Mouse (Mus musculus) forebrain, postnatal 0 days (tissue): ENCODE results near the gene Mid1. TPM values are rescaled to one million over a fixed set of nuclear protein-coding genes. Genes with fewer than 3 reads are reported as not detected.
"Not testable (repeated sequence)": the region's sequence is repeated elsewhere in the genome, so short reads cannot be mapped to it uniquely, and the experiment has no call there.

ENCODE experiments used
- ATAC-seq: fragments of 200-750 bp; cut with Nextera tagmentation; 2 replicates; pipeline ENCODE4 v1.8.0; 2017; ENCODE audit warnings: mild to moderate bottlenecking, moderate library complexity
- DNase-seq: peaks from one replicate; pipeline ENCODE4 v3.0.0-alpha.2; 2015
- H3K27ac ChIP-seq: fragments of 300-500 bp; sonication (generic); 2 replicates; pipeline ENCODE4 v1.5.1; 2014; ENCODE audit warnings: low read depth, mild to moderate bottlenecking, antibody characterized with exemption, low read length, moderate library complexity, mixed read lengths
- H3K27me3 ChIP-seq: fragments of 300-500 bp; sonication (generic); 2 replicates; pipeline ENCODE4 v1.6.1; 2014; ENCODE audit warnings: mild to moderate bottlenecking, low read length, mixed read lengths; ENCODE audit not compliant: insufficient read depth
- H3K36me3 ChIP-seq: fragments of 300-500 bp; sonication (generic); 2 replicates; pipeline ENCODE4 v1.6.1; 2014; ENCODE audit warnings: mild to moderate bottlenecking, moderate library complexity; ENCODE audit not compliant: insufficient read depth
- H3K4me1 ChIP-seq: fragments of 300-500 bp; sonication (generic); 2 replicates; pipeline ENCODE4 v1.6.1; 2014; ENCODE audit warnings: antibody characterized with exemption; ENCODE audit not compliant: insufficient read depth
- H3K4me2 ChIP-seq: fragments of 300-500 bp; sonication (generic); 2 replicates; pipeline ENCODE4 v1.6.1; 2014; ENCODE audit warnings: low read depth, mild to moderate bottlenecking, moderate library complexity
- H3K4me3 ChIP-seq: fragments of 300-500 bp; sonication (generic); 2 replicates; pipeline ENCODE4 v1.5.1; 2014; ENCODE audit warnings: low read depth, low read length, mixed read lengths
- H3K9ac ChIP-seq: fragments of 300-500 bp; sonication (generic); 2 replicates; pipeline ENCODE4 v1.6.1; 2014; ENCODE audit warnings: mild to moderate bottlenecking
- H3K9me3 ChIP-seq: fragments of 300-500 bp; sonication (generic); 2 replicates; pipeline ENCODE4 v1.6.1; 2016; ENCODE audit warnings: low read length
- CTCF ChIP-seq: sonication (generic); IDR thresholded peaks from 2 replicates; pipeline ENCODE4 v1.5.1; 2016; ENCODE audit warnings: antibody characterized with exemption, control low read depth, low read depth
- WGBS: fragments of 180-500 bp; shearing (Covaris S2); extraction: QIAGEN DNeasy Blood & Tissue Kit; methylation state at CpG from one replicate; pipeline ENCODE4 v1.1.7; 2014; 5-methylcytosine and 5-hydroxymethylcytosine counted together
- polyA plus RNA-seq: library from polyadenylated mRNA; unstranded; fragments of >200 nt; fragmentation: Nextera tagmentation; extraction: Ambion mirVana; gene quantifications from 2 replicates; pipeline ENCODE4 v1.2.1, GENCODE M21; 2015
- total RNA-seq: library from RNA; depleted of rRNA; stranded (reverse); fragments of >200 nt; gene quantifications from 2 replicates; pipeline ENCODE4 v1.2.3, GENCODE M21; 2014

Mid1 gene
- total and polyA plus RNA-seq, 2 experiments from 2014 or later = 4.2 to 5.7 TPM

DNA sequence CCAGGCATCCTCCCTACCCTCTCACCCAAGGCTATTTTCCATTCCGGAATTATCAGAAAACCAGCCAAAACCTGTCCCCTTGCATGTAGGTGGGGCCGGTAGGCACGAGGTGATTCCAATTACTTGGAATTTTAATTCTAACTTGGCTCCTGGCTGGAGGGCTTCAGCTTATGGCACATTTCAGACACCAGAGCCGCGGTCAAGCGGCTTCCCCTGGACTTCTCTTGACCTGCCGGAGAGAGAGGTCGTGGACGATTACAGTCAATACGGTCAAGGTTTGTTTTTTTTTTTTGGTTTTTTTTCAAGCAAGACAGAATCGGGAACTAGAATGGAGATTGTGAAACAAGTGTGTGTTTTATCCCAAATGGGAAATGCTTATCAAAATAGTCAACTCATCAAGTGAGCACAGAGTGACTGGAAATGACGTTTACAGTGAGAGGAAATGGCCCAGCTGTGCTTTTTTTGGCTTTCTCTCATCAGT, 295.9 kb downstream of the Mid1 start:
- DNase-seq (no peak), ATAC-seq (no peak)
- H3K4me2 ChIP-seq = no peak overlapping the region
- no peak overlapping the region for H3K27ac ChIP-seq
- H3K36me3 ChIP-seq = peaks cover 4% of the 10 kb centered on the region; the same call in 1 of the 2 replicates
- no peaks in the 10 kb centered on the region for H3K4me1 ChIP-seq
- 52% methylated on average over 12 of the region's 12 CpGs for WGBS
- TF ChIP-seq CTCF = no peak
- H3K9me3 ChIP-seq = 0 out of 2 replicates have a peak, but pooled peaks cover 4% of the 10 kb centered on the region
- H3K27me3 ChIP-seq = peaks cover 12% of the 10 kb centered on the region; the same call in 1 of the 2 replicates
- no peak overlapping the region for H3K4me3 ChIP-seq
- no peak overlapping the region for H3K9ac ChIP-seq

DNA sequence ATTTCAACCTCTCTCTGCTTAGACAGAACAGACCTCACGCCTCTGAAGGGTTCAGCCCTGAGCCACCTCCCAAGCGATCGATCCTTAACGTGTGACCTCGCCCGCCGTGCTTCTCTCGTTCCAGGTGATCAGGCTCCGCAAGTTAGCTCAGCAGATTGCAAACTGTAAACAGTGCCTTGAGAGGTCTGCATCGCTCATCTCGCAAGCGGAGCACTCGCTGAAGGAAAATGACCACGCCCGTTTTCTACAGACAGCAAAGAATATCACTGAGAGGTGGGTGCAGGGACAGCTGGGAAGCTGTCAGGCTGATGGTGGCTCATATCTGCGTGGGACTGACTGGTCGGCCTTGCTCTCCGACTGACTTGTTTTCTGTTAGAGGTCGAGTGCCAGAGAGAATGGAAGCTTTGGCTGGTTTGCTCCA, 296.8 kb downstream of the Mid1 start:
- not testable (repeated sequence) for H3K4me3 ChIP-seq, H3K9ac ChIP-seq, H3K9me3 ChIP-seq, ATAC-seq, H3K36me3 ChIP-seq, H3K4me1 ChIP-seq, H3K27ac ChIP-seq, DNase-seq
- 51% methylated on average over 19 of the region's 19 CpGs for WGBS
- Histone ChIP-seq H3K27me3 (peaks cover 12% of the 10 kb centered on the region; the same call in 1 of the 2 replicates), H3K4me2 (0 out of 2 replicates have a peak overlapping the region, but pooled peaks have one; percentile 4)

DNA sequence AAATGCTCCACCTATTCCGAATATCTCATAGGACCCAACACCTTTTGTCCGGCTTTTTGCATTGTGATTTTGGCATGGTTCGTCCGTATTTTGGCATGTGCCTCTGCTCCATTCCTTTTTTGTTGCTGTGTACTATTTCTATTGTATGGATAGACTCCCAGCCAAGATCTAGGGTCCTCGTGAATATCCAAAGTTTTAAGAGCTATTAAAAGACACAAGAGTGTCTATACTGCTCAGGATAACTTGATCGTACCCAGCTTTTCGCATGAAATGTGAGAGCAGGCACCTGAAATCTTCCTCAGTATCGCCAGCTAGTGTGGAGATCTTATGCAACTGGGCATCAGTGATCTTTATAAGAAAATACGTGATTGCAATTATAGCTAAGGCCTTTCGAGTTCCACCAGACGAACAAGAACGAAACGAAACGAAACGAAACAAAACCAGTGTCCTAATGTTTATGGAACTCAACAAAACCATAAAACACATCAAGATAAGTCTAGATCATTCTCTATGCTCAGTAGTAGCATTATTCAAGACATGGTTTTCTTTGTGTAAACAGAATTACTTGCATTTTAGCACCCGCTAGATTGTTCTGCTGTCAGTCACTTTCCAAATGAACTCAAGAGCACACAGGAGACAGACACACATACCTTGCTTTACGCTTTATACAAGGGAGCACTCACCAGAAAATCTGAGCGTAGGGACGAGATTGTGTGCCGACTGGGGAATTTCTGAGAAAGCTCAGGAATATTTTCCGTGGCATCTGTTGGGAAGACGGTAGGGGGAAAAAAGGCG, 297.8 kb downstream of the Mid1 start:
- not testable (repeated sequence) for ATAC-seq, H3K9me3 ChIP-seq, H3K9ac ChIP-seq, H3K4me3 ChIP-seq, H3K4me1 ChIP-seq, H3K27ac ChIP-seq, H3K4me2 ChIP-seq, H3K36me3 ChIP-seq
- H3K27me3 ChIP-seq = peaks cover 12% of the 10 kb centered on the region; the same call in 1 of the 2 replicates
- 55% methylated on average over 23 of the region's 23 CpGs for WGBS
- DNase-seq = peak; percentile 15

- H3K4me2 ChIP-seq, H3K27ac ChIP-seq, H3K4me1 ChIP-seq, ATAC-seq, H3K9ac ChIP-seq, H3K4me3 ChIP-seq, H3K9me3 ChIP-seq: not testable (repeated sequence)
- H3K36me3 ChIP-seq = peaks cover 10% of the 10 kb centered on the region
- peaks cover 12% of the 10 kb centered on the region; the same call in 1 of the 2 replicates for H3K27me3 ChIP-seq
- DNase-seq = peak; percentile 21
- WGBS = 54% methylated on average over 19 of the region's 19 CpGs
These were observed 298.6 kb downstream of the Mid1 start for GRCm38 (mm10) chrX:169983401-169984165.

- H3K27ac ChIP-seq, DNase-seq, H3K4me1 ChIP-seq, H3K4me2 ChIP-seq, H3K9ac ChIP-seq, H3K4me3 ChIP-seq, ATAC-seq: not testable (repeated sequence)
- Histone ChIP-seq H3K36me3 (peaks cover 16% of the 10 kb centered on the region), H3K9me3 (peaks cover 14% of the 10 kb centered on the region), H3K27me3 (peaks cover 18% of the 10 kb centered on the region; the same call in 1 of the 2 replicates)
- 70% methylated on average over 7 of the region's 7 CpGs for WGBS
These were observed 299.3 kb downstream of the Mid1 start for GRCm38 (mm10) chrX:169984331-169984730.

DNA sequence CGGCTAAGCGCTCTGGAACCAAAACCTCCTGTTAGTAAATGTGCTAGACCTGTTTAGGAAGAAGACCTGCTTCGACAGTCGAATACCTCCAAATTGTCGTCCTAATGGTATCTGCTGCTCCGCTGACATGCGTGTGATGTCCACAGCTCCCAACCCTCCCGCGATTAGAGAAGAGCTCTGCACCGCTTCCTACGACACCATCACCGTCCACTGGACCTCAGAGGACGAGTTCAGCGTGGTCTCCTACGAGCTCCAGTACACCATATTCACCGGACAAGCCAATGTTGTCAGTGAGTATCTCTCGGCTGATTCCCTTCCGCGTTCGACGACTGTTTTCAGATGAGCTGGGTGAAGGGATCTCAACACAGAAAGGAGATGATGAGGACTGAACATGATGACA, 299.9 kb downstream of the Mid1 start:
- ATAC-seq, H3K9ac ChIP-seq, H3K4me2 ChIP-seq, H3K4me1 ChIP-seq, H3K4me3 ChIP-seq, DNase-seq, H3K27ac ChIP-seq: not testable (repeated sequence)
- peaks cover 18% of the 10 kb centered on the region; the same call in 1 of the 2 replicates for H3K27me3 ChIP-seq
- H3K9me3 ChIP-seq = peaks cover 15% of the 10 kb centered on the region
- 75% methylated on average over 21 of the region's 21 CpGs for WGBS
- peaks cover 16% of the 10 kb centered on the region for H3K36me3 ChIP-seq

GRCm38 (mm10) chrX:169985796-169986195, 300.8 kb downstream of the Mid1 start:
- not testable (repeated sequence) for H3K9ac ChIP-seq, H3K4me3 ChIP-seq, DNase-seq, H3K4me2 ChIP-seq, H3K4me1 ChIP-seq, ATAC-seq, H3K27ac ChIP-seq
- Histone ChIP-seq H3K27me3 (peaks cover 18% of the 10 kb centered on the region; the same call in 1 of the 2 replicates), H3K9me3 (peaks cover 23% of the 10 kb centered on the region), H3K36me3 (peaks cover 16% of the 10 kb centered on the region)
- WGBS = 77% methylated on average over 18 of the region's 18 CpGs

GRCm38 (mm10) chrX:169986519-169987367, 301.7 kb downstream of the Mid1 start:
- ATAC-seq = peak; percentile 94
- Histone ChIP-seq H3K27ac (peak overlapping the region; percentile 54), H3K4me2 (peak overlapping the region; percentile 47), H3K9me3 (peaks cover 23% of the 10 kb centered on the region), H3K36me3 (peaks cover 16% of the 10 kb centered on the region), H3K4me3 (peak overlapping the region; percentile 30), H3K27me3 (peaks cover 12% of the 10 kb centered on the region; the same call in 1 of the 2 replicates), H3K9ac (peak overlapping the region; percentile 47)
- DNase-seq = peak; percentile 79
- 24% methylated on average over 47 of the region's 51 CpGs for WGBS
- not testable (repeated sequence) for H3K4me1 ChIP-seq

DNA sequence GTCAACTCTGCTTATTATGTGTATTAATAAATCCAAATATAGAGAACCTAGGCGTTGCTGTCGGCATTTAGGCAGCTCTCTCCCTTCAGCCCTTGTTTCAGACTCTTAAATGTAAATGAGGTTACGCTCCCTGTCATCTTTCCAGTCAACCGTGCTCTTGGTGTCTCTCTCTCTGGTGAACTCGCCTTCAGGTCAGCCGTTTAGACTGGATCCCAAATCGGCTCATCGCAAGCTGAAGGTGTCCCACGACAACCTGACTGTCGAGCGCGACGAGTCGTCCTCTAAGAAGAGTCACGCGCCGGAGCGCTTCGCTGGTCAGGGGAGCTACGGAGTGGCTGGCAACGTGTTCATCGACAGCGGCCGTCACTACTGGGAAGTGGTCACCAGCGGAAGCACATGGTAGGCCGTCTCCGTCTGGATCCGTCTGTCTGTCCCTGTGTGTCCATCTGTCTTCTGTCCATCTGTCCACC, 302.4 kb downstream of the Mid1 start:
- peaks cover 16% of the 10 kb centered on the region for H3K36me3 ChIP-seq
- peak overlapping the region; percentile 25; the same call in 1 of the 2 replicates for H3K4me2 ChIP-seq
- not testable (repeated sequence) for H3K27ac ChIP-seq, H3K27me3 ChIP-seq, H3K4me3 ChIP-seq, H3K4me1 ChIP-seq, H3K9ac ChIP-seq
- ATAC-seq (peak; percentile 3; the same call in 1 of the 2 replicates), DNase-seq (peak; percentile 60)
- 76% methylated on average over 28 of the region's 28 CpGs for WGBS
- H3K9me3 ChIP-seq = peaks cover 27% of the 10 kb centered on the region
